Comparison of ENCODE assay signal across 16 mouse cellular contexts in the genomic region with DNA sequence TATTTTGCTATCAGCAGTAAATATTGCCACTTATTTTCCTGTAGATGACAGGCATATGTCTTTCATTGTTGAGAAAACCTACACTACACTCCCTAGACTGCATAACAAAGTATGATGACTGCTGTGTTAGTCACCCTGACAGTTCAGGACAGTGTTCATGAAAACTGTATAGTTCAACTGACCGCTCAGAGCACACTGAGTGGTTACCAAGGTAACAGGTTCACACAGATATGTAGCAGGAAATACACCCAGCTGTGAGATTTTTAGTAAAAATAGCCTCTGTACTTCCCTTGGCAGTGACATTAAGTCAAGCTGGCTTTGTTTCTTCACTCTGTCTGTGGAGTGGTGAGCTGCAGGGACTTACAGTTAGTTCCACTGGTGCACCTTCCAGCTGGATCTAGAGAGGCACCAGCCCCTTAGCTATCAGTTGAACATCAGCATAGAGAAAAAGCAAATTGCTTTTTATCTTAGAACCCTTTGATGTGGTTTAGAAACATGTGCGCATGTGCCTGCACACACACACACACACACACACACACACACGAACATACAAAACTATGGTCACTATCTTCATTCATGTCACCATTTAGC. TPM values are rescaled to one million over a fixed set of nuclear protein-coding genes. Genes with fewer than 3 reads are reported as not detected.
A peak's percentile ranks its signal among the peaks of the same experiment; 100 is the strongest.
DNase-seq lines count a peak whose midpoint lies in the region; ATAC-seq and TF ChIP-seq lines count a peak whose summit lies in the region.
"Had no signal": no experiment of that assay in that cellular context is flagged by ENCODE, and none has a peak within 500 bp of the region (broad histone marks: within the 10 kb centered on the region; RNA-seq: fewer than 3 reads in every experiment).

No protein-coding gene starts in this region.

- H3K9ac ChIP-seq in heart, embryonic 16.5 days (ENCODE audit: low read length) = no peak overlapping the region
- no peak overlapping the region for H3K9ac ChIP-seq in stomach, postnatal 0 days (ENCODE audit: low read length)
- H3K9ac ChIP-seq: kidney, embryonic 15.5 days had no signal

- TF ChIP-seq CTCF in stomach, postnatal 0 days (IDR thresholded peaks at IDR 0.05; ENCODE audit: low read depth) = no peak

- 0 out of 2 replicates have a peak, but pooled peaks have one; percentile 45 for ATAC-seq in heart, embryonic 16.5 days (replicated peaks; ENCODE audit: extremely low read depth, insufficient read depth, low FRiP score)
- peak; percentile 32; a peak in 2 of 4 replicates for ATAC-seq in hematopoietic stem cell, adult 5-6 weeks (replicated peaks in 1 of 2; ENCODE audit: insufficient read depth in 1 of 2, low FRiP score in 2 of 2, low TSS enrichment in 1 of 2, low read depth in 1 of 2, poor library complexity in 2 of 2, severe bottlenecking in 2 of 2)
- ATAC-seq in stomach, postnatal 0 days (ENCODE audit: low FRiP score, low TSS enrichment) = peak; percentile 45; the same call in 1 of the 2 replicates

- no peak for TF ChIP-seq EP300 in stomach, postnatal 0 days (optimal IDR thresholded peaks at IDR 0.05)

- no peaks in the 10 kb centered on the region for H3K9me3 ChIP-seq in heart, embryonic 16.5 days (replicated peaks; ENCODE audit: control insufficient read depth, low read length)
- H3K9me3 ChIP-seq in stomach, postnatal 0 days (ENCODE audit: control insufficient read depth, low read length) = no peaks in the 10 kb centered on the region
- H3K9me3 ChIP-seq: heart, embryonic 10.5 days; kidney, embryonic 15.5 days had no signal

- no peaks in the 10 kb centered on the region for H3K4me1 ChIP-seq in heart, embryonic 16.5 days (ENCODE audit: control insufficient read depth, insufficient read depth, low read length)
- H3K4me1 ChIP-seq in stomach, postnatal 0 days (replicated peaks; ENCODE audit: control insufficient read depth, insufficient read depth) = no peaks in the 10 kb centered on the region
- H3K4me1 ChIP-seq: heart, embryonic 10.5 days had no signal

- WGBS in heart, embryonic 16.5 days = 71% methylated on average over 3 of the region's 3 CpGs
- 80% methylated on average over 3 of the region's 3 CpGs for WGBS in stomach, postnatal 0 days

- H3K27ac ChIP-seq in heart, embryonic 16.5 days (ENCODE audit: low read length) = no peak overlapping the region
- no peak overlapping the region for H3K27ac ChIP-seq in stomach, postnatal 0 days (replicated peaks)
- H3K27ac ChIP-seq: heart, embryonic 10.5 days; kidney, embryonic 15.5 days had no signal

- H3K27me3 ChIP-seq in heart, embryonic 16.5 days (ENCODE audit: control insufficient read depth, insufficient read depth, low read length) = no peaks in the 10 kb centered on the region
- H3K27me3 ChIP-seq in stomach, postnatal 0 days (ENCODE audit: control insufficient read depth, insufficient read depth, low read length) = no peaks in the 10 kb centered on the region
- H3K27me3 ChIP-seq: kidney, embryonic 15.5 days had no signal

- no peak overlapping the region for H3K4me2 ChIP-seq in heart, embryonic 16.5 days (ENCODE audit: low read depth, low read length)
- no peak overlapping the region for H3K4me2 ChIP-seq in stomach, postnatal 0 days (replicated peaks; ENCODE audit: low read depth)
- H3K4me2 ChIP-seq: kidney, embryonic 15.5 days; liver, embryonic 11.5 days had no signal

- no peak for DNase-seq in heart, adult 8-10 months (ENCODE audit: low spot score)
- DNase-seq in CD4-positive, CD25-positive, alpha-beta regulatory T cell, adult 2 months (ENCODE audit: low read depth, low spot score) = peak; percentile 55
- DNase-seq in stomach, postnatal 0 days (ENCODE audit: low spot score) = no peak
- no peak for DNase-seq in urinary bladder, postnatal 14 days (ENCODE audit: low spot score)
- no peak for DNase-seq in retina, embryonic 14.5 days (ENCODE audit: low spot score)
- no peak for DNase-seq in ovary, postnatal 36 days (ENCODE audit: low spot score)
- DNase-seq: gastrocnemius, postnatal 14 days; heart, postnatal 36 days; layer of hippocampus, postnatal 36 days; left cerebral cortex, postnatal 4 days; lung, postnatal 14 days had no signal

- no peaks in the 10 kb centered on the region for H3K36me3 ChIP-seq in heart, embryonic 16.5 days (ENCODE audit: control insufficient read depth, insufficient read depth)
- no peaks in the 10 kb centered on the region for H3K36me3 ChIP-seq in stomach, postnatal 0 days (ENCODE audit: control insufficient read depth, insufficient read depth, low read length)
- H3K36me3 ChIP-seq: heart, embryonic 10.5 days; kidney, embryonic 15.5 days had no signal

- no peak overlapping the region for H3K4me3 ChIP-seq in heart, embryonic 16.5 days (ENCODE audit: low read length)
- no peak overlapping the region for H3K4me3 ChIP-seq in stomach, postnatal 0 days (ENCODE audit: low read depth, low read length)
- H3K4me3 ChIP-seq: heart, embryonic 10.5 days; kidney, embryonic 15.5 days had no signal

RNA-seq across cellular contexts. Expression of a gene that starts 12.2 kb away (rescaled TPM):
- polyA plus RNA-seq in heart, embryonic 16.5 days (2015; fragmentation: Nextera tagmentation; extraction: Ambion mirVana) = 12.9 and 16.0 TPM in 2 replicates
- 10 to 100 TPM; 28.8 to 54.0 (median 41.4) TPM for total RNA-seq in heart, adult 8-10 months (2022)
- total RNA-seq in hematopoietic stem cell, adult 5-6 weeks (2017) = 11.8 and 13.4 TPM in 2 replicates
- 9.8 and 11.1 TPM in 2 replicates for polyA plus RNA-seq in stomach, postnatal 0 days (2015; fragmentation: Nextera tagmentation; extraction: Ambion mirVana)
